Mouse (Mus musculus) lung, postnatal 0 days (tissue): ENCODE measurements around the gene Add1.

Experiments used
- CTCF ChIP-seq: IDR thresholded peaks from 2 replicates; pipeline ENCODE4 v1.5.1; 2016; ENCODE audit warnings: antibody characterized with exemption, mild to moderate bottlenecking
- EP300 ChIP-seq: IDR thresholded peaks from 2 replicates; pipeline ENCODE4 v1.6.1; 2016; ENCODE audit warnings: antibody characterized with exemption, mild to moderate bottlenecking, control low read depth

DNA sequence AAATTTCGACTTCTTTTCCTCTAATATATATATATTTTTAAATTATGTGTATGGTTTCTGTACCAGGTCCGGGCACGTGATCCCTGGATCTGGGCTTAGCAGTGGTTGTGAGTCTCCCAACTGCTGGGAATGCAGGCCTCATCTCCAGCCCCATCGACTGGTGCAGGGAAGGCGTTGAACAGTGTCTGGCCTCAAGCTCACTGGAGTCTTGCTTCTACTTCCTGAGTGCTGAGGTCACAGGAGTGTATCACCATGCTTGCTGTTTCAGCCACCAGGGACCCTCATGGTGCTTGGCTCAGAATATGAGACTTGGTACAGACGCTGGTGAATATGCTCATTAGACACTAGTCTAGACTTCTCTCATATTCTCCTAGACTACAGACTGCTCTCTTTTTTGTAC, 19.2 kb downstream of the Add1 start:
- TF ChIP-seq CTCF (no peak), EP300 (no peak)
